Mouse (Mus musculus) kidney, embryonic 14.5 days (tissue): ENCODE measurements around the gene Erf. TPM values are rescaled to one million over a fixed set of nuclear protein-coding genes. Genes with fewer than 3 reads are reported as not detected.

Experiments used
- microRNA-seq: library from miRNA; unstranded; fragments of <30 nt; microRNA quantifications from one replicate; pipeline ENCODE4, GENCODE M21; 2016
- polyA plus RNA-seq: library from polyadenylated mRNA; unstranded; fragments of >200 nt; fragmentation: Nextera tagmentation; extraction: Ambion mirVana; gene quantifications from 2 replicates; pipeline ENCODE4 v1.2.1, GENCODE M21; 2014

Erf gene
- polyA plus RNA-seq, 1 experiment from 2014 or later: 28.8 TPM

Small RNA genes lying within 50 kb of the gene (microRNA-seq; reads per million reads assigned to microRNA genes)
- not detected for gene Mir7048

Other genes with a start within 250 kb of the Erf start
- 0.27 and 0.68 TPM in 2 replicates for gene Atp1a3, start 244.8 kb downstream of the Erf start, polyA plus RNA-seq
- gene Grik5, start 178.4 kb downstream of the Erf start, polyA plus RNA-seq: 13.2 and 14.2 TPM in 2 replicates
- gene Zfp574, start 178.2 kb downstream of the Erf start, polyA plus RNA-seq: 21.9 and 33.4 TPM in 2 replicates
- 0.39 and 0.90 TPM in 2 replicates for gene Pou2f2, start 71.0 kb downstream of the Erf start, polyA plus RNA-seq
- gene Dedd2, start 30.1 kb downstream of the Erf start, polyA plus RNA-seq: 8.7 and 10.8 TPM in 2 replicates
- 2.2 and 4.2 TPM in 2 replicates for gene Zfp526, start 29.3 kb downstream of the Erf start, polyA plus RNA-seq
- 15.7 and 18.5 TPM in 2 replicates for gene Gsk3a, start 12.9 kb downstream of the Erf start, polyA plus RNA-seq
- gene Cic, start 16.9 kb upstream of the Erf start, polyA plus RNA-seq: 36.0 and 47.2 TPM in 2 replicates
- 199 and 245 TPM in 2 replicates for gene Pafah1b3, start 47.2 kb upstream of the Erf start, polyA plus RNA-seq
- 0.67 and 0.69 TPM in 2 replicates for gene Prr19, start 50.6 kb upstream of the Erf start, polyA plus RNA-seq
- 0.49 and 0.62 TPM in 2 replicates for gene Tmem145, start 55.3 kb upstream of the Erf start, polyA plus RNA-seq
- gene Megf8, start 66.4 kb upstream of the Erf start, polyA plus RNA-seq: 14.0 and 16.2 TPM in 2 replicates
- not detected in 2 replicates for gene Cnfn, start 119.0 kb upstream of the Erf start, polyA plus RNA-seq
- 5.3 and 6.8 TPM in 2 replicates for gene Lipe, start 147.9 kb upstream of the Erf start, polyA plus RNA-seq
- gene Cxcl17, start 162.1 kb upstream of the Erf start, polyA plus RNA-seq: 0.27 and 0.30 TPM in 2 replicates
- gene Ceacam1, start 226.8 kb upstream of the Erf start, polyA plus RNA-seq: 2.3 and 5.7 TPM in 2 replicates